Mouse (Mus musculus) spleen, postnatal 4 days (tissue): ENCODE measurements around the gene Tmem170b.
"Not testable (repeated sequence)": the region's sequence is repeated elsewhere in the genome, so short reads cannot be mapped to it uniquely, and the experiment has no call there.

ENCODE experiments used
- DNase-seq, 2 experiments: peaks; one replicate each; pipeline ENCODE4 v3.0.0; 2022; ENCODE audit warnings: low spot score in 2 of 2

Gene Tmem170b

GRCm38 (mm10) chr13:41669951-41670350 lies 64.2 kb downstream of the Tmem170b start:
- DNase-seq, result no peak

GRCm38 (mm10) chr13:41670386-41671130 lies 64.9 kb downstream of the Tmem170b start:
- DNase-seq, result no peak

GRCm38 (mm10) chr13:41671136-41671705 lies 65.5 kb downstream of the Tmem170b start:
- no peak for DNase-seq

GRCm38 (mm10) chr13:41672904-41673303 lies 67.2 kb downstream of the Tmem170b start:
- not testable (repeated sequence) for DNase-seq

GRCm38 (mm10) chr13:41673541-41673940 lies 67.8 kb downstream of the Tmem170b start:
- DNase-seq, result no peak

GRCm38 (mm10) chr13:41674608-41675007 lies 68.9 kb downstream of the Tmem170b start:
- DNase-seq, result not testable (repeated sequence)

GRCm38 (mm10) chr13:41675498-41675897 lies 69.8 kb downstream of the Tmem170b start:
- no peak for DNase-seq

GRCm38 (mm10) chr13:41675966-41676835 lies 70.5 kb downstream of the Tmem170b start:
- DNase-seq, result no peak

GRCm38 (mm10) chr13:41676836-41677186 lies 71.1 kb downstream of the Tmem170b start:
- no peak for DNase-seq

GRCm38 (mm10) chr13:41680854-41681549 lies 75.3 kb downstream of the Tmem170b start:
- DNase-seq, result no peak

- DNase-seq, result no peak
Observed at GRCm38 (mm10) chr13:41682341-41683119, 76.8 kb downstream of the Tmem170b start.

- DNase-seq, result no peak
Observed at GRCm38 (mm10) chr13:41683356-41684012, 77.8 kb downstream of the Tmem170b start.

- DNase-seq, result no peak
Observed at GRCm38 (mm10) chr13:41685499-41685898, 79.8 kb downstream of the Tmem170b start.

GRCm38 (mm10) chr13:41689055-41689454 lies 83.3 kb downstream of the Tmem170b start:
- DNase-seq, result no peak

GRCm38 (mm10) chr13:41689598-41690045 lies 83.9 kb downstream of the Tmem170b start:
- DNase-seq, result no peak
